Mouse (Mus musculus) naive thymus-derived CD4-positive, alpha-beta T cell, adult 2 months (primary cell): ENCODE results near the gene Mdm1.
A peak's percentile ranks its signal among the peaks of the same experiment; 100 is the strongest.

Experiments used
- DNase-seq: peaks from one replicate; pipeline ENCODE4 v3.0.0-alpha.2; 2011; ENCODE audit warnings: low read depth

Mdm1 gene

GRCm38 (mm10) chr10:118141018-118141883, at the start of gene Mdm1:
Mdm1 (plus strand) TSS chr10:118141811.
- peak; percentile 100 for DNase-seq

GRCm38 (mm10) chr10:118092745-118093144, 48.9 kb upstream of the Mdm1 start:
- no peak for DNase-seq

GRCm38 (mm10) chr10:118093728-118094127, 47.9 kb upstream of the Mdm1 start:
- DNase-seq: peak; percentile 62

GRCm38 (mm10) chr10:118094853-118095252, 46.8 kb upstream of the Mdm1 start:
- DNase-seq: no peak

- DNase-seq: peak; percentile 70
Measured at GRCm38 (mm10) chr10:118096223-118096622, 45.4 kb upstream of the Mdm1 start.

GRCm38 (mm10) chr10:118097898-118098297, 43.7 kb upstream of the Mdm1 start:
- no peak for DNase-seq

- DNase-seq: peak; percentile 67
Measured at GRCm38 (mm10) chr10:118100570-118100969, 41.0 kb upstream of the Mdm1 start.

- DNase-seq: no peak
Measured at GRCm38 (mm10) chr10:118101056-118101455, 40.6 kb upstream of the Mdm1 start.

- DNase-seq: peak; percentile 96
Measured at GRCm38 (mm10) chr10:118103020-118103666, 38.5 kb upstream of the Mdm1 start.

- no peak for DNase-seq
Measured at GRCm38 (mm10) chr10:118103906-118104305, 37.7 kb upstream of the Mdm1 start.

GRCm38 (mm10) chr10:118107031-118107430, 34.6 kb upstream of the Mdm1 start:
- DNase-seq: no peak

GRCm38 (mm10) chr10:118110006-118110920, 31.3 kb upstream of the Mdm1 start:
- peak; percentile 79 for DNase-seq

GRCm38 (mm10) chr10:118110921-118111301, 30.7 kb upstream of the Mdm1 start:
- DNase-seq: peak; percentile 15

- DNase-seq: peak; percentile 40
Measured at GRCm38 (mm10) chr10:118111621-118112020, 30.0 kb upstream of the Mdm1 start.

- no peak for DNase-seq
Measured at GRCm38 (mm10) chr10:118112294-118112893, 29.2 kb upstream of the Mdm1 start.

GRCm38 (mm10) chr10:118113256-118113682, 28.3 kb upstream of the Mdm1 start:
- DNase-seq: no peak

- DNase-seq: peak; percentile 69
Measured at GRCm38 (mm10) chr10:118114271-118114670, 27.3 kb upstream of the Mdm1 start.

- DNase-seq: no peak
Measured at GRCm38 (mm10) chr10:118116456-118116855, 25.2 kb upstream of the Mdm1 start.

- DNase-seq: peak; percentile 26
Measured at GRCm38 (mm10) chr10:118121047-118121936, 20.3 kb upstream of the Mdm1 start.

GRCm38 (mm10) chr10:118121937-118122285, 19.7 kb upstream of the Mdm1 start:
- DNase-seq: peak; percentile 75
